18 mouse cellular contexts compared by ENCODE assay signal in the genomic region with DNA sequence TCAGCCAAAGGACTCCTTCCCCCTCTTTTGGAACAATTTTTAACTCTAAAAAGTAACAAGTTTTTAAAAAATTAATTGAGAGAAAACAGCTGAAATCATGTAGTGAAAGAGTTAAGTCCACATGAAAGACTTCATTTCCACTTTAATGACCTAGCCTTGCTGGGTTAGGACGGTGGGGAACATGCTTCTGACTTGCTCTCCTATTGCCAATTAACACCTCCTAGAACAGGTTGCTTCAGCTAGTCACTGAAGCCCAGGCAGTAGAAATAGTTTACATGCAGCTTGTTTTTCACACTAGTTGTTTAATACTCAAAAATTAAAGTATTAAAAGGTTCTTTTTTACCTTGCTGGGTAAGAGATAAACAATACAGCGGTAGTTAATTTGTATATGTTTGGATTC. TPM values are rescaled to one million over a fixed set of nuclear protein-coding genes. Genes with fewer than 3 reads are reported as not detected.
"Had no signal": no experiment of that assay in that cellular context is flagged by ENCODE, and none has a peak within 500 bp of the region (broad histone marks: within the 10 kb centered on the region; RNA-seq: fewer than 3 reads in every experiment).

No protein-coding gene starts in this region.

- ATAC-seq: liver, postnatal 0 days had no signal

- H3K9me3 ChIP-seq: limb, embryonic 12.5 days; liver, embryonic 13.5 days; lung, embryonic 15.5 days; neural tube, embryonic 13.5 days; stomach, embryonic 15.5 days had no signal

- H3K36me3 ChIP-seq: limb, embryonic 12.5 days; liver, embryonic 13.5 days; lung, embryonic 15.5 days; neural tube, embryonic 13.5 days; stomach, embryonic 15.5 days had no signal

- H3K9ac ChIP-seq: limb, embryonic 12.5 days; liver, embryonic 13.5 days; liver, postnatal 0 days; lung, embryonic 15.5 days; neural tube, embryonic 13.5 days; stomach, embryonic 15.5 days had no signal

- DNase-seq: kidney, adult 8-10 months; kidney, postnatal 25 days; layer of hippocampus, adult 9-11 months; layer of hippocampus, postnatal 36 days; liver; liver, embryonic 13.5 days; liver, postnatal 0 days; lung, postnatal 14 days; midbrain, embryonic 14.5 days; right cerebral cortex, postnatal 14 days; thymus, adult 2 months; thymus, postnatal 25 days had no signal

- H3K27me3 ChIP-seq: limb, embryonic 12.5 days; liver, embryonic 13.5 days; lung, embryonic 15.5 days; neural tube, embryonic 13.5 days; stomach, embryonic 15.5 days had no signal

- H3K27ac ChIP-seq: limb, embryonic 12.5 days; liver, embryonic 13.5 days; lung, embryonic 15.5 days; neural tube, embryonic 13.5 days; stomach, embryonic 15.5 days had no signal

- H3K4me3 ChIP-seq: limb, embryonic 12.5 days; liver, embryonic 13.5 days; lung, embryonic 15.5 days; neural tube, embryonic 13.5 days; stomach, embryonic 15.5 days had no signal

- H3K4me2 ChIP-seq: limb, embryonic 12.5 days; liver, embryonic 13.5 days; lung, embryonic 15.5 days; neural tube, embryonic 13.5 days; stomach, embryonic 15.5 days had no signal

- H3K4me1 ChIP-seq: limb, embryonic 12.5 days; lung, embryonic 15.5 days; neural tube, embryonic 13.5 days; stomach, embryonic 15.5 days had no signal

RNA-seq across cellular contexts. Expression of gene Tbr1, which starts 51.4 kb away (rescaled TPM):
- polyA plus RNA-seq: kidney, embryonic 16.5 days; liver, embryonic 13.5 days; liver, postnatal 0 days; stomach, embryonic 15.5 days; urinary bladder, adult 2 months had no signal
